Mouse (Mus musculus) erythroblast, embryonic 14.5 days (primary cell): ENCODE results near the gene Ankrd31.

Experiments used
- GATA1 ChIP-seq: IDR thresholded peaks from 2 replicates; pipeline ENCODE4 v1.6.1; 2012; ENCODE audit warnings: low read length, inconsistent platforms, mixed read lengths
- TAL1 ChIP-seq: IDR thresholded peaks from 3 replicates; pipeline ENCODE4 v1.6.1; 2012; ENCODE audit warnings: low read length, inconsistent platforms, mixed read lengths

- no peak for TF ChIP-seq GATA1
- no peak for TF ChIP-seq TAL1
Observed at GRCm38 (mm10) chr13:96884534-96884933, 136.5 kb downstream of the Ankrd31 start.
